Mouse (Mus musculus): ENCODE results near the gene Gan. TPM values are rescaled to one million over a fixed set of nuclear protein-coding genes. Genes with fewer than 3 reads are reported as not detected.

Gan gene
- polyA plus RNA-seq, 1 experiment from 2014 or later = 3.9 TPM

DNA sequence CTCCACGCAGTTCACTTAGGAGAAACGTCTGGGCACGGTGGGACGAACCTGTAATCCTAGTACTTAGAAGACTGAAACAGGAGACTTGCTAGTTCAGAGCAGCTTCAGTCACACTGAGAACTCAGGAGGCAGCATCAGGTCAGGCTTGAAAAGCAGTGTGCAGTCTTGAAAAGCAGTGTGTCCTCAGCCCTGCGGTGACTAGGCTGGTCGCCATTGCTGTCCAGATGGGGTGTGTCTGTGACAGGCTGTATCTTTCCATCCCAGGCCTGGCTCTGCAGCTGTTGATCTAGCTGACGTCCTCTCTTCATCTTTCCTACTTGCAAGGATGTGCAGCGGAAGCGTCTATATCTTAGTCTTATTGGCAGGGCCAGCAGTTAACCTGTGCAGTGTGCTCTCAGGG is 42.9 kb downstream of the Gan start:
- Histone ChIP-seq H3K27ac (0 out of 2 replicates have a peak overlapping the region, but pooled peaks have one; percentile 15), H3K79me2 (ENCODE audit: inconsistent target) (no peaks in the 10 kb centered on the region), H3K4me3 (ENCODE audit: inconsistent target) (no peak overlapping the region), H3K36me3 (ENCODE audit: inconsistent target) (peaks cover 19% of the 10 kb centered on the region; the same call in 1 of the 2 replicates)
- 94% methylated on average over 9 of the region's 9 CpGs for WGBS (ENCODE audit: missing documents)

GRCm38 (mm10) chr8:117201221-117202017 is 43.5 kb downstream of the Gan start:
- 39% methylated on average over 19 of the region's 19 CpGs for WGBS (ENCODE audit: missing documents)
- H3K27ac ChIP-seq = peak overlapping the region; percentile 15
- no peak overlapping the region for H3K4me3 ChIP-seq (ENCODE audit: inconsistent target)
- no peaks in the 10 kb centered on the region for H3K79me2 ChIP-seq (ENCODE audit: inconsistent target)
- peaks cover 13% of the 10 kb centered on the region; the same call in 1 of the 2 replicates for H3K36me3 ChIP-seq (ENCODE audit: inconsistent target)

GRCm38 (mm10) chr8:117203085-117203484 is 45.1 kb downstream of the Gan start:
- WGBS (ENCODE audit: missing documents) = 100% methylated on average over 4 of the region's 4 CpGs
- Histone ChIP-seq H3K27ac (no peak overlapping the region), H3K79me2 (ENCODE audit: inconsistent target) (no peaks in the 10 kb centered on the region), H3K4me3 (ENCODE audit: inconsistent target) (no peak overlapping the region), H3K36me3 (ENCODE audit: inconsistent target) (peaks cover 11% of the 10 kb centered on the region; the same call in 1 of the 2 replicates)

DNA sequence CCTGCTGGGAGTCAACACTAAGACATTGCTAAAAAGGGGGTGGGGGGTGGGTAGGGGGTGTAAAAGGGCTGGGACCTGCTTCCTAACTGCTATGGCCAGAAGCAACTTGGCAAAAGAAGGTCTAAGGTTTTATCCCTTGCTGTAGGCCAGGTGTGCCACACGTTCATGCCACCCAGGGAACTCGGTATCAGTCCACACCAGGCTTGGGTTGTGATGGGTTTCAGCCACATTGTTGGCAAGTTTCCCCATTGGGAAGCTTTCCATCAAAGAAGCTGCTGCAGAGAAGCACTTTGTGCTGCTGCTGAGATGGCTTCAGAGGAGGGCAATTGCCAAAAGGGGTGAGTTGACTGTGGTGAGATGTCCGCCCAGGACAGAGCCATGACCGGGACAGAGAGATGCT is 47.9 kb downstream of the Gan start:
- peaks cover 11% of the 10 kb centered on the region; the same call in 1 of the 2 replicates for H3K36me3 ChIP-seq (ENCODE audit: inconsistent target)
- H3K79me2 ChIP-seq (ENCODE audit: inconsistent target) = no peaks in the 10 kb centered on the region
- H3K27ac ChIP-seq = no peak overlapping the region
- H3K4me3 ChIP-seq (ENCODE audit: inconsistent target) = no peak overlapping the region
- WGBS (ENCODE audit: missing documents) = 78% methylated on average over 4 of the region's 4 CpGs

DNA sequence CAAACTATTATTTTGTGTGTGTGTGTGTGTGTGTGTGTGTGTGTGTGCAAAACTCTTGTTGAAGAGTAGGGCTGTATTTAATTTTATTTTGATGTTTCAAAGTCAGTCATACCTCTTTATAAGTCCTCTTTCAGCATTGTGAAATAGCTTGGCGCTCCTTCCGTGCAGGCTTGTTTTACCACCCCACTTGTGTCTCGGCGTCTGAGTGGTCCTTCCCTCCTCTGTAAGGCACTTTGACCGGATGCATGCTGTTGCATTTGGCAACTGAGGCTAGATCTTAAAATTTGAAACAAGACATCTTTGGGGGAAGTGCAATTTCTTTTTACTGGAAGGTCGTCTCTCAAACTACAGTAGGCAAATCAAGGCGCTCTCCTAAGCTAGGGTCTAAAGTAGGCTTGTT is 48.7 kb downstream of the Gan start:
- H3K27ac ChIP-seq = no peak overlapping the region
- no peaks in the 10 kb centered on the region for H3K79me2 ChIP-seq (ENCODE audit: inconsistent target)
- H3K36me3 ChIP-seq (ENCODE audit: inconsistent target) = peaks cover 11% of the 10 kb centered on the region; the same call in 1 of the 2 replicates
- 66% methylated on average over 7 of the region's 7 CpGs for WGBS (ENCODE audit: missing documents)
- no peak overlapping the region for H3K4me3 ChIP-seq (ENCODE audit: inconsistent target)

GRCm38 (mm10) chr8:117209150-117209549 is 51.2 kb downstream of the Gan start:
- Histone ChIP-seq H3K36me3 (ENCODE audit: inconsistent target) (peaks cover 3% of the 10 kb centered on the region; the same call in 1 of the 2 replicates), H3K27ac (peak overlapping the region; percentile 46)
- WGBS (ENCODE audit: missing documents) = 10% methylated on average over 12 of the region's 12 CpGs

GRCm38 (mm10) chr8:117212100-117212499 is 54.2 kb downstream of the Gan start:
- 96% methylated on average over 11 of the region's 11 CpGs for WGBS (ENCODE audit: missing documents)
- H3K27ac ChIP-seq = no peak overlapping the region
- no peaks in the 10 kb centered on the region for H3K79me2 ChIP-seq (ENCODE audit: inconsistent target)
- no peak overlapping the region for H3K4me3 ChIP-seq (ENCODE audit: inconsistent target)
- H3K36me3 ChIP-seq (ENCODE audit: inconsistent target) = no peaks in the 10 kb centered on the region

More at GRCm38 (mm10) chr8:117209150-117209549, 51.2 kb downstream of the Gan start:
- H3K79me2 ChIP-seq (ENCODE audit: inconsistent target) = no peaks in the 10 kb centered on the region
- H3K4me3 ChIP-seq (ENCODE audit: inconsistent target) = no peak overlapping the region

GRCm38 (mm10) chr8:117217724-117218123 is 59.8 kb downstream of the Gan start:
- H3K4me3 ChIP-seq (ENCODE audit: inconsistent target) = no peak overlapping the region
- 86% methylated on average over 2 of the region's 2 CpGs for WGBS (ENCODE audit: missing documents)
- no peaks in the 10 kb centered on the region for H3K79me2 ChIP-seq (ENCODE audit: inconsistent target)
- no peaks in the 10 kb centered on the region for H3K36me3 ChIP-seq (ENCODE audit: inconsistent target)
- H3K27ac ChIP-seq = no peak overlapping the region

DNA sequence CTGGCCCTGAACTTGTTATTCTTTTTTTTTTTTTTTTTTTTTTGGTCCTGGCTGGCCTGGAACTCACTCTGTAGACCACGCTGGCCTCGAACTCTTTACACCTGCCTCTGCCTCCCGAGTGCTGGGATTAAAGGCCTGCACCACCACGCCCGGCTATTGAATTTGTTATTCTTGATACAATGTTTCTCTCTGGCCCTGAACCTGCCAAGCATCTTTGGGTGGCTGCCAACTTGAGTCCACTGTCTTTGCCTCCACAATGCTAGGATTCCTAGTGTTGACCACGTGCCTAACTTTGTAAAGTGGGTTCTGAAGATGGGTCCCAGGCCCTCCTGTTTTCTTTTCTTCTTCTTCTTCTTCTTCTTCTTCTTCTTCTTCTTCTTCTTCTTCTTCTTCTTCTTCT is 64.5 kb downstream of the Gan start:
- Histone ChIP-seq H3K27ac (no peak overlapping the region), H3K36me3 (ENCODE audit: inconsistent target) (no peaks in the 10 kb centered on the region), H3K79me2 (ENCODE audit: inconsistent target) (no peaks in the 10 kb centered on the region), H3K4me3 (ENCODE audit: inconsistent target) (no peak overlapping the region)
- WGBS (ENCODE audit: missing documents) = 79% methylated on average over 4 of the region's 6 CpGs

DNA sequence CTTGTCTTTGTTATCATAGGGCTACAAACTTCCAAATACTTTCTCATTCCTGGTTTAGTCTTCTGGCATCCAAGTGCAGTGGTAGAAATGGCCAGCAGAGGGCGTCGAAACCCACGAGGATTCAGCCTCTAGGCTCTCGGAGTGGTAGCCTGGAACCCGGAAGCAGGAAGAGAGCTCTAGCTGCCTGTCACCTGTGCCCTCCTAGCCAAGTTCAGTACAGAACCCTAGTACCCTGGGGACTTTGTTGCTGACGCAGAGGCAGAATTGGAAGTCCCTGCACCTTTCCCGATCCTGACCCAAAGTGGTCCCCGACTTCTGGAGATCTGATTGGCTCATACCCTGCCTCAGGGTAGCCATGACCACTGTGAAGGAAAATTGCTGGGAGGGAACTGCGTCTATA is 66.7 kb downstream of the Gan start:
- H3K27ac ChIP-seq = peak overlapping the region; percentile 27; the same call in 1 of the 2 replicates

DNA sequence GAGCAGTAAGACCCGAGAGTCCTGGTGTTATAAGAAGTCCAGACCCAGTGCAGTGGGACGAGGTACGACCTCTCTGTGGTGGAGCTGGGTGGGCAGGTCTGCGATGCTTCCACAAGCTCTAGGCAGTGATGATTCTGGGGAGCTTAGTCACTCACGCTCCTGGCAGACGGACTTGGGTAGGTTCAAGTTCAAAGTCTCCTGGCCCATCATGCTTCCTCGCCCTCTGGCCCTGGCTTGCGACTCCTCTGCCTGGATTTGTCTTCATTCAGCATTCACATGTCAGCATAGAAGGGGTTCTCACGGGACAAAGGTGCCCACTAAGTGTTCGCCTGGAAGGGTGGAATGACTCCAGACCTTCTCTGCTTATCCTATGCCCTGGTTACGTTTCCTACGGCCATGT is 68.4 kb downstream of the Gan start:
- Histone ChIP-seq H3K4me3 (ENCODE audit: inconsistent target) (no peak overlapping the region), H3K36me3 (ENCODE audit: inconsistent target) (no peaks in the 10 kb centered on the region), H3K79me2 (ENCODE audit: inconsistent target) (no peaks in the 10 kb centered on the region), H3K27ac (no peak overlapping the region)
- WGBS (ENCODE audit: missing documents) = 94% methylated on average over 12 of the region's 12 CpGs

More for the DNA sequence above, 66.7 kb downstream of the Gan start:
- H3K79me2 ChIP-seq (ENCODE audit: inconsistent target) = no peaks in the 10 kb centered on the region
- H3K4me3 ChIP-seq (ENCODE audit: inconsistent target) = peak overlapping the region; percentile 8; the same call in 1 of the 2 replicates
- WGBS (ENCODE audit: missing documents) = 11% methylated on average over 9 of the region's 9 CpGs
- no peaks in the 10 kb centered on the region for H3K36me3 ChIP-seq (ENCODE audit: inconsistent target)

DNA sequence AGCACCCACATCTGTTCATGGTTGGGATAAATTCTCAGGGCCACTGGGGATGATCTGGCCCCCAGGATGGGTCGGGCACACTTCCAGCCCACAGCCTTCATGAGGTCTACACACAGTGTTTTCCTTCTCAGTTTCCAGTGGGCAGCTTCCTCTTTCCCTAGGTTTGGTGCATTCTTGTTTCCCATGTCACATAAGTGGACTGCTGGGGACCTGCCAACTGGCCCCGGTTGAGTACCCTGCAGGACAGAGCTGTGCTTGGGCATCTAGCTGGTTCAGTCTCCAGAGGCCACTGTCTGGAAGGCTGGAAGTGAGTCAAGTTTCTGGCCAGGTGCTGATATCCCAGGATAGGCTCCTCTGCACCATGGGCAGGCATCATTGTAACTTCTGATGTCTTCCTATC is 69.4 kb downstream of the Gan start:
- no peaks in the 10 kb centered on the region for H3K79me2 ChIP-seq (ENCODE audit: inconsistent target)
- H3K4me3 ChIP-seq (ENCODE audit: inconsistent target) = no peak overlapping the region
- 38% methylated on average over 2 of the region's 2 CpGs for WGBS (ENCODE audit: missing documents)
- H3K36me3 ChIP-seq (ENCODE audit: inconsistent target) = no peaks in the 10 kb centered on the region
- no peak overlapping the region for H3K27ac ChIP-seq

- 59% methylated on average over 7 of the region's 7 CpGs for WGBS (ENCODE audit: missing documents)
- Histone ChIP-seq H3K27ac (no peak overlapping the region), H3K36me3 (ENCODE audit: inconsistent target) (no peaks in the 10 kb centered on the region), H3K79me2 (ENCODE audit: inconsistent target) (no peaks in the 10 kb centered on the region), H3K4me3 (ENCODE audit: inconsistent target) (no peak overlapping the region)
These were observed 75.3 kb downstream of the Gan start for GRCm38 (mm10) chr8:117233199-117233598.

DNA sequence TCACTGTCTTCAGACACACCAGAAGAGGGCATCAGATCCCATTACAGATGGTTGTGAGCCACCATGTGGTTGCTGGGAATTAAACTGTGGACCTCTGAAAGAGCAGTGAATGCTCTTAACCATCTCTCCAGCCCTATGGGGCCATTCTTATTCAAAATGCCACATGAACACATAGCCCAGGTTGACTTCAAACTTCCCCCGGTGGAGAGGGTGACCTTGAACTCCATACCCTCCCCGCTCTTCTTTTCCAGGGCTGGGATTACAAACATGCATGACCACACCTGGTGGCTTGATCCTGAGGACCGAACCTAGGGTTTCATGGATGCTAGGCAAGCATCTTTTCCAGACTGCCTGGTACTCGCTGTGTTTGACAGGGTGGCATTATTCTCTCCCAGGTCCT is 78.6 kb downstream of the Gan start:
- 97% methylated on average over 4 of the region's 4 CpGs for WGBS (ENCODE audit: missing documents)
- Histone ChIP-seq H3K79me2 (ENCODE audit: inconsistent target) (no peaks in the 10 kb centered on the region), H3K36me3 (ENCODE audit: inconsistent target) (no peaks in the 10 kb centered on the region), H3K4me3 (ENCODE audit: inconsistent target) (no peak overlapping the region), H3K27ac (no peak overlapping the region)

- 91% methylated on average over 5 of the region's 5 CpGs for WGBS (ENCODE audit: missing documents)
- no peaks in the 10 kb centered on the region for H3K79me2 ChIP-seq (ENCODE audit: inconsistent target)
- H3K36me3 ChIP-seq (ENCODE audit: inconsistent target) = no peaks in the 10 kb centered on the region
- H3K27ac ChIP-seq = peak overlapping the region; percentile 28; the same call in 1 of the 2 replicates
- no peak overlapping the region for H3K4me3 ChIP-seq (ENCODE audit: inconsistent target)
These were observed 82.4 kb downstream of the Gan start for GRCm38 (mm10) chr8:117240326-117240725.
